Mouse (Mus musculus) urinary bladder, postnatal 4 days (tissue): ENCODE data around the gene Ppargc1a.

Source experiments
- DNase-seq, 2 experiments: peaks; one replicate each; pipeline ENCODE4 v3.0.0; 2021 to 2022; ENCODE audit warnings: low spot score in 2 of 2

Ppargc1a gene

GRCm38 (mm10) chr5:51412303-51413117, 155.0 kb downstream of the Ppargc1a start:
- no peak for DNase-seq

- no peak for DNase-seq
Observed at GRCm38 (mm10) chr5:51410006-51410405, 157.5 kb downstream of the Ppargc1a start.

GRCm38 (mm10) chr5:51406406-51406805, 161.1 kb downstream of the Ppargc1a start:
- DNase-seq = no peak
